Mouse (Mus musculus) midbrain, embryonic 10.5 days (tissue): Measurements from ENCODE around the gene Stmn1. TPM values are rescaled to one million over a fixed set of nuclear protein-coding genes. Genes with fewer than 3 reads are reported as not detected.

Experiments used
- DNase-seq: peaks from one replicate; pipeline ENCODE4 v3.0.0-alpha.2; 2017; ENCODE audit warnings: low spot score
- H3K27ac ChIP-seq: fragments of 300-500 bp; sonication (generic); replicated peaks from 2 replicates; pipeline ENCODE4 v1.5.1; 2016; ENCODE audit warnings: mild to moderate bottlenecking
- H3K27me3 ChIP-seq: fragments of 300-500 bp; sonication (generic); 2 replicates; pipeline ENCODE4 v1.6.1; 2016; ENCODE audit warnings: low read depth, mild to moderate bottlenecking; ENCODE audit not compliant: poor library complexity, severe bottlenecking
- H3K36me3 ChIP-seq: fragments of 300-500 bp; sonication (generic); 2 replicates; pipeline ENCODE4 v1.6.1; 2016; ENCODE audit warnings: mild to moderate bottlenecking, moderate library complexity
- H3K4me1 ChIP-seq: fragments of 300-500 bp; sonication (generic); 2 replicates; pipeline ENCODE4 v1.6.1; 2016
- H3K4me3 ChIP-seq: fragments of 300-500 bp; sonication (generic); 2 replicates; pipeline ENCODE4 v1.5.1; 2016; ENCODE audit warnings: mild to moderate bottlenecking, moderate library complexity
- H3K9me3 ChIP-seq: fragments of 300-500 bp; sonication (generic); replicated peaks from 2 replicates; pipeline ENCODE4 v1.6.1; 2016; ENCODE audit warnings: mild to moderate bottlenecking
- WGBS: fragments of 180-500 bp; shearing (Covaris S2); methylation state at CpG from one replicate; pipeline ENCODE4 v1.1.7; 2016; 5-methylcytosine and 5-hydroxymethylcytosine counted together
- microRNA-seq: library from miRNA; unstranded; fragments of <30 nt; microRNA quantifications from one replicate; pipeline ENCODE4, GENCODE M21; 2017
- polyA plus RNA-seq: library from polyadenylated mRNA; unstranded; fragments of >200 nt; fragmentation: Nextera tagmentation; extraction: Ambion mirVana; gene quantifications from 2 replicates; pipeline ENCODE4 v1.2.1, GENCODE M21; 2016

The Stmn1 gene
- polyA plus RNA-seq, 1 experiment from 2014 or later, result 2,607 TPM

GRCm38 (mm10) chr4:134511730-134512129, 43.6 kb downstream of the Stmn1 start:
- Histone ChIP-seq H3K9me3 (no peaks in the 10 kb centered on the region), H3K36me3 (peaks cover 20% of the 10 kb centered on the region; the same call in 1 of the 2 replicates), H3K4me3 (peak overlapping the region; percentile 72), H3K27ac (peak overlapping the region; percentile 93), H3K27me3 (no peaks in the 10 kb centered on the region), H3K4me1 (peaks cover 43% of the 10 kb centered on the region)
- DNase-seq, result no peak
- WGBS, result 80% methylated on average over 6 of the region's 6 CpGs

- Histone ChIP-seq H3K4me1 (peaks cover 45% of the 10 kb centered on the region), H3K4me3 (peak overlapping the region; percentile 39), H3K27ac (0 out of 2 replicates have a peak overlapping the region, but pooled peaks have one; percentile 3), H3K36me3 (peaks cover 26% of the 10 kb centered on the region), H3K27me3 (no peaks in the 10 kb centered on the region), H3K9me3 (no peaks in the 10 kb centered on the region)
- DNase-seq, result peak; percentile 54
- WGBS, result 39% methylated on average over 15 of the region's 15 CpGs
Observed at GRCm38 (mm10) chr4:134512798-134513197, 44.7 kb downstream of the Stmn1 start.

GRCm38 (mm10) chr4:134514309-134514930, 46.3 kb downstream of the Stmn1 start:
- no peaks in the 10 kb centered on the region for H3K27me3 ChIP-seq
- DNase-seq, result no peak
- peaks cover 34% of the 10 kb centered on the region for H3K36me3 ChIP-seq
- H3K27ac ChIP-seq, result no peak overlapping the region
- no peak overlapping the region for H3K4me3 ChIP-seq
- WGBS, result 91% methylated on average over 11 of the region's 11 CpGs
- H3K9me3 ChIP-seq, result no peaks in the 10 kb centered on the region
- peaks cover 45% of the 10 kb centered on the region for H3K4me1 ChIP-seq

- peaks cover 45% of the 10 kb centered on the region for H3K36me3 ChIP-seq
- 82% methylated on average over 7 of the region's 7 CpGs for WGBS
- no peak for DNase-seq
Observed at GRCm38 (mm10) chr4:134515614-134516013, 47.5 kb downstream of the Stmn1 start.

GRCm38 (mm10) chr4:134516981-134517380, 48.9 kb downstream of the Stmn1 start:
- Histone ChIP-seq H3K36me3 (peaks cover 58% of the 10 kb centered on the region), H3K9me3 (no peaks in the 10 kb centered on the region), H3K4me1 (peaks cover 29% of the 10 kb centered on the region), H3K27me3 (no peaks in the 10 kb centered on the region), H3K27ac (no peak overlapping the region; the same call in 1 of the 2 replicates), H3K4me3 (no peak overlapping the region)
- WGBS, result 91% methylated on average over 8 of the region's 8 CpGs
- no peak for DNase-seq

More at GRCm38 (mm10) chr4:134515614-134516013, 47.5 kb downstream of the Stmn1 start:
- H3K27ac ChIP-seq, result no peak overlapping the region
- H3K4me3 ChIP-seq, result no peak overlapping the region
- H3K27me3 ChIP-seq, result no peaks in the 10 kb centered on the region
- H3K4me1 ChIP-seq, result peaks cover 42% of the 10 kb centered on the region
- no peaks in the 10 kb centered on the region for H3K9me3 ChIP-seq

- 91% methylated on average over 10 of the region's 10 CpGs for WGBS
- peaks cover 62% of the 10 kb centered on the region for H3K36me3 ChIP-seq
- no peaks in the 10 kb centered on the region for H3K27me3 ChIP-seq
- no peak for DNase-seq
- no peak overlapping the region for H3K4me3 ChIP-seq
- H3K4me1 ChIP-seq, result peaks cover 21% of the 10 kb centered on the region
- no peaks in the 10 kb centered on the region for H3K9me3 ChIP-seq
- no peak overlapping the region for H3K27ac ChIP-seq
Observed at GRCm38 (mm10) chr4:134517719-134518118, 49.6 kb downstream of the Stmn1 start.

- no peaks in the 10 kb centered on the region for H3K27me3 ChIP-seq
- 95% methylated on average over 4 of the region's 4 CpGs for WGBS
- no peak overlapping the region for H3K4me3 ChIP-seq
- H3K4me1 ChIP-seq, result peaks cover 15% of the 10 kb centered on the region; the same call in 1 of the 2 replicates
- no peaks in the 10 kb centered on the region for H3K9me3 ChIP-seq
- H3K36me3 ChIP-seq, result peaks cover 68% of the 10 kb centered on the region
- no peak for DNase-seq
- no peak overlapping the region for H3K27ac ChIP-seq
Observed at GRCm38 (mm10) chr4:134518541-134518940, 50.4 kb downstream of the Stmn1 start.

GRCm38 (mm10) chr4:134519281-134519680, 51.2 kb downstream of the Stmn1 start:
- Histone ChIP-seq H3K27ac (no peak overlapping the region), H3K4me3 (no peak overlapping the region), H3K9me3 (no peaks in the 10 kb centered on the region), H3K27me3 (no peaks in the 10 kb centered on the region), H3K4me1 (peaks cover 8% of the 10 kb centered on the region; the same call in 1 of the 2 replicates), H3K36me3 (peaks cover 68% of the 10 kb centered on the region)
- DNase-seq, result no peak

Small RNA genes within 50 kb of the gene (microRNA-seq; reads per million reads assigned to microRNA genes)
- 2.4 reads per million for gene Gm23634

Other genes starting within 250 kb of the Stmn1 start
- gene Catsper4, start 240.9 kb upstream of the Stmn1 start, polyA plus RNA-seq, result not detected in 2 replicates
- gene Cnksr1, start 229.9 kb upstream of the Stmn1 start, polyA plus RNA-seq, result 0.22 and 0.35 TPM in 2 replicates
- 0.25 and 1.0 TPM in 2 replicates for gene E130218I03Rik, start 224.7 kb upstream of the Stmn1 start, polyA plus RNA-seq
- gene Zfp593, start 222.7 kb upstream of the Stmn1 start, polyA plus RNA-seq, result 19.4 and 22.9 TPM in 2 replicates
- 0.20 TPM in 1 of 2 replicates, not detected in the other for gene Gm30191, start 221.4 kb upstream of the Stmn1 start, polyA plus RNA-seq
- 5.7 and 9.5 TPM in 2 replicates for gene Grrp1, start 214.2 kb upstream of the Stmn1 start, polyA plus RNA-seq
- gene Pdik1l, start 180.4 kb upstream of the Stmn1 start, polyA plus RNA-seq, result 21.6 and 23.8 TPM in 2 replicates
- gene Trim63, start 153.2 kb upstream of the Stmn1 start, polyA plus RNA-seq, result 0.36 and 0.87 TPM in 2 replicates
- gene Slc30a2, start 125.1 kb upstream of the Stmn1 start, polyA plus RNA-seq, result 0.10 TPM in 1 of 2 replicates, not detected in the other
- 0.23 and 0.39 TPM in 2 replicates for gene Extl1, start 84.5 kb upstream of the Stmn1 start, polyA plus RNA-seq
- 7.2 and 8.9 TPM in 2 replicates for gene Pafah2, start 72.0 kb upstream of the Stmn1 start, polyA plus RNA-seq
- 3.5 and 3.6 TPM in 2 replicates for gene Paqr7, start 28.4 kb downstream of the Stmn1 start, polyA plus RNA-seq
- 25.5 and 28.6 TPM in 2 replicates for gene Aunip, start 42.7 kb downstream of the Stmn1 start, polyA plus RNA-seq
- 120 and 127 TPM in 2 replicates for gene Mtfr1l, start 67.1 kb downstream of the Stmn1 start, polyA plus RNA-seq
- 8.4 and 8.6 TPM in 2 replicates for gene Selenon, start 83.8 kb downstream of the Stmn1 start, polyA plus RNA-seq
- gene Man1c1, start 236.0 kb downstream of the Stmn1 start, polyA plus RNA-seq, result 2.8 and 3.1 TPM in 2 replicates